Mouse (Mus musculus): ENCODE results near the gene Bbs9. TPM values are rescaled to one million over a fixed set of nuclear protein-coding genes. Genes with fewer than 3 reads are reported as not detected.

Gene Bbs9
- total RNA-seq, 2 experiments from 2014 or later, result 36.7 to 37.6 TPM

DNA sequence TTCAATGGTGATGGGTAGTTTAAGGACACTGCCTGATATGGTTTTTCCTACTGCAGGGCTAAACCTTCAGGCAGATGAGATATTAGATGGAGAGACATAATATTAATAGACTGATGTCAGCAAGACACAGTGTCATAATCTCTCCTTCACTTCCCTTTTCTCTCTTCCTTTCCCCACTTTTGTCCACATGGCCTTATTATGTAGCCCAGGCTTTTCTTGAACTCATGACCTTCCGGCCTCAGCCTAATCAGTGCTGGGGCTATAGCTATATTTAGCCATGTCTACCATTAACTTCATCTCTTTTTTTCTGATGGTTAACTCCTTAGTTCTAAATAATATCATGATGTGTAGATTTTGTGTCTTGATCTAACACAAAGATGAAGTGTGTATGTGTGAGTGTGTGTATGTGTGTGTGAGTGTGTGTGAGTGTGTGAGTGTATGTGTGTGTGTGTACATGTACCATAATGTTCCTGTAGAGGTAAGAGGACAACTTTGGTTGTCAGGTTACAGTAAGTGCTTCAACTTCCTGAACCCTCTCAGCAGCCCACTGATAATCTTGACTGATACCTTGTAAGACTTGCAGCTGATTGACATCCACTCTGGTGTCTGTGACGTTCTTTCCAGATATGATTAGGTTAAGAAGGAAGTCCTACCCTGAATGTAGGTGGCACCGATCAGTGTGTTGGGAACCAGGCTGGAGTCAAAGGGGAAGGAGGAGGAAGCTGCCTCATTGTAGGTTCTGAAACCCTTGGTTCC is 55.4 kb downstream of the Bbs9 start:
- intact Hi-C loops (cut with DNase I), result no loop called here
- no peak for DNase-seq (ENCODE audit: low spot score in 2 of 2)

DNA sequence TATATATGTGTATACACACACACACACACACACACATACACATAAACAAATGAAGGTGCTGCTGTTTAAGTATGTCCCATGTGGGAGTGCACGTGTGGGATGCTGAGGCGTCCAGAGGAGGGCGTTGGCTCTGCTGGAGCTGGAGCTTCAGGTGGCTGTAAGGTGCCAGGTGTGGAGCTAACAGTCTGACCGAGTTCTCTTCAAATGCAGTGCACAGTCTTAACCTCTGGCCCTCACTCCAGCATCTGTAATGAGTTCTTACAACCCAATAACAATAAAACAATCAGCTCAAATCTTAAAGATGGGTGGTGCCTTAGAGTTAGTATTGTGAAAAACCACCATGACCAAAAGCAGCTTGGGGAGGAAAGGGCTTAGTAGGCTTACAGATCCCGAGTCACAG is 56.6 kb downstream of the Bbs9 start:
- intact Hi-C loops (cut with DNase I), result no loop called here
- no peak for DNase-seq (ENCODE audit: low spot score in 2 of 2)

DNA sequence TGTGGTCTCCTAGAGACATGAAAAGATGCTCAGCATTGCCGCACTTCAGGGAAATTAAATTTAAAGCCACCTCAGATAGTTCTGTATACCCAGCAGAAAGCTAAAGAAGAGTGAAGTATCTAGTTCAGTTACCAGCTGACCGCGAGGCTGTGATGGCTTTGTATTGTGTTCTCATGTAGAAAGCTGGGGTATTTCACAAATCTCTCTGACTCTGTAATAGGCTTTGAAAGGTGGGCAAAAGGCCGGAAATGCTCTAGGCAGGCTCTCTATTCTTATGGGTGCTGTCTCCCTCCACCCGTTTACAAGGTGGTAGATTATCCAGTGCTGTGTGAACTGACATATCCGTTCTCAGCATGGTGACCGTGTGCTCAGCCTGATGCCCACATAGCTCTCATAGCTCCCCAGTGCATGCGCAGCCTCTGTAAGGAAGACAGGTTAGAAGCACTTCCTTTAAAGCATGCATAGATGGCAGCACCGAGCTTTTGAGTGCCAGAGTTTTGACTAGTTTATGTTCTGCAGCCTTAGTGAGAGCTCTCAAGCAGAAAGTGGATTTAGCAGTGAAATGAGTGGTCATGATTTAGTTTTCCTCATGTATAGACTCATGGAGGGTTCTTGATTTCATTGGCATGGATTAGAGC is 57.4 kb downstream of the Bbs9 start:
- intact Hi-C loops (cut with DNase I), result no loop called here
- DNase-seq (ENCODE audit: low spot score in 2 of 2), result peak; percentile 46 to 49

DNA sequence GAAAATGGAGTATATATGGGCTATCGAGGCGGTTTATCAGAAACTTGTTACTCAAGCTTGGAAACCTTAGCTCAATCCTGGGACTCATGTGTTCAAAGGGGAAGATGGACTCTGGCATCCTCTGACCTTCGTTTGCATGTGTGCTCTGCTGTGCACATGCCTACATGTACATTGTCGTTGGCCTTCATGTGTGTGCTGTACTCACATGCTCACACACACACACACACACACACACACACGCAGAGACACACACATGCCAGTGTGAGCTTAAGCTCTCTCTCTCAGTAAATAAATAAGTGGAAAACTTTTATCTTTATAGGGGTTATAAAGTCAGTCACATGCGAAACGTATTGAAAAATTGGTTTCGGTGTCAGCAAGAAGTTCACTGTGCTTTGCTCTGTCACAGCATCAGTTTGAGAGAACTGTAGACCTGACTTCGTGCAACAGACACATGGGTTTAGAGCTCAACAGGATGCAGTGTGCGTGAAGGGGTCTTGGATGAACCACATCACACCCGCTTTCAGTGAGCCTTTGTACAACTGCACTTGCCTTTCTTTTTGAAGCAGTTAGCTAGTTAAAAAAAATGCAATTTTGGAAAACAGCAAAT is 62.4 kb downstream of the Bbs9 start:
- intact Hi-C loops (cut with DNase I), result no loop called here
- DNase-seq (ENCODE audit: low spot score in 2 of 2), result no peak

DNA sequence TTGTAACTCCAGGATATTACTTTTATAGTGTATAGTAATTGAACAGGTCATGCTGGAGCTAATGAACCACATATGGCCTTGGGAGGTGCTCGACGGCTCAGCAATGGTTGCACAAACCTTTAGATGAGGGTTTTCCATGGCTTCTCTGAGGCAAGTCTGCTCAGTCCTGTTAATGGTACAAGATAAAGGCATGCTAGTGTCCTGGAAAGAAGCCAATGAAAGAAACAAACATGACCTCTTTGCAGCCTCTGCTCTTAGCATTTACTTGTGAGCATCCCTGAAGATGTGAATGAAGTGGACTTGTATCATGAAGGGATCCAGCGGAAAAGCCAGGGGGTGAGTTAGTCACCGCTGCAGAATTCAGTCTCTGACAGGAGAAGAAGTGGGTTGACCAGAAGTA is 64.0 kb downstream of the Bbs9 start:
- no peak for DNase-seq (ENCODE audit: low spot score in 2 of 2)
- intact Hi-C loops (cut with DNase I), result no loop called here

DNA sequence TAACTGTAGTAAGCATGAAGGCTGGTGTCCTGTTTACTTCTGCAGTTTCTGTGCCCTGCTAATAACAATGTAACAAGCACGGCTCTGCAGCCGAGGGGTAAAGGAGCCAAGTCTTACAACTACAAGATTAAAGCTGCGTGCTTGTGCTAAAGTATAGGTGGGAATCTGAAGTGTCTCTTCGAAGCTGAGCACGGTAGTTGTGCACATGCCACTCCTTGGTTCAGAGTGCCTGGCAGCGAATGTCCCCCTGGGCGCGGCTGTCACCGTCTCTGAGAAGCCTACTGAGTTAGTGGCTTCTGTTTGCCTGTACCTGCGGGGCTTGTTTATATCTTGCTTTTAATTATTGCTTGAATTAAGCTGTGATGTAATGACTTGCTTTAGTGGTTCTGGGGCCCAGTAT is 65.6 kb downstream of the Bbs9 start:
- no peak for DNase-seq (ENCODE audit: low spot score in 2 of 2)
- intact Hi-C loops (cut with DNase I), result no loop called here

DNA sequence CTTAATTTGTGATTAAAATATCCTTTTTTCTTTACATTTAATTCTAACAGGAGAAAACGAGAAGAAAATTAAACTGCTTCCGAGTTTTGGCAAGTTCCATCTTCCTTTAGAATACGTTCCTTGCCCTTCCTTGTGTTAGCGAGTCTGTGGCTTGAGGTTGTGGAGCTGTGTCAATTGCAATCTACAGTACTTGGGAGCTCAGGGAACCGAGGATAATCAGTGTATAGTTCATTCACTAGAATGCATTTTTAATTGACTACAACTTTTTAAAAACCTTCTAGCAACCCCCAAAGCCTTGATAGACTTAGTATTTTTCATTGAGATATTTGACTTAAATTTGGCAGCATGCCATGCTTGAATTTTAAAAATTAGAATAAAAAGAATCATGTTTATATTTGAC is 68.0 kb downstream of the Bbs9 start:
- intact Hi-C loops (cut with DNase I), result no loop called here
- no peak for DNase-seq (ENCODE audit: low spot score in 2 of 2)

DNA sequence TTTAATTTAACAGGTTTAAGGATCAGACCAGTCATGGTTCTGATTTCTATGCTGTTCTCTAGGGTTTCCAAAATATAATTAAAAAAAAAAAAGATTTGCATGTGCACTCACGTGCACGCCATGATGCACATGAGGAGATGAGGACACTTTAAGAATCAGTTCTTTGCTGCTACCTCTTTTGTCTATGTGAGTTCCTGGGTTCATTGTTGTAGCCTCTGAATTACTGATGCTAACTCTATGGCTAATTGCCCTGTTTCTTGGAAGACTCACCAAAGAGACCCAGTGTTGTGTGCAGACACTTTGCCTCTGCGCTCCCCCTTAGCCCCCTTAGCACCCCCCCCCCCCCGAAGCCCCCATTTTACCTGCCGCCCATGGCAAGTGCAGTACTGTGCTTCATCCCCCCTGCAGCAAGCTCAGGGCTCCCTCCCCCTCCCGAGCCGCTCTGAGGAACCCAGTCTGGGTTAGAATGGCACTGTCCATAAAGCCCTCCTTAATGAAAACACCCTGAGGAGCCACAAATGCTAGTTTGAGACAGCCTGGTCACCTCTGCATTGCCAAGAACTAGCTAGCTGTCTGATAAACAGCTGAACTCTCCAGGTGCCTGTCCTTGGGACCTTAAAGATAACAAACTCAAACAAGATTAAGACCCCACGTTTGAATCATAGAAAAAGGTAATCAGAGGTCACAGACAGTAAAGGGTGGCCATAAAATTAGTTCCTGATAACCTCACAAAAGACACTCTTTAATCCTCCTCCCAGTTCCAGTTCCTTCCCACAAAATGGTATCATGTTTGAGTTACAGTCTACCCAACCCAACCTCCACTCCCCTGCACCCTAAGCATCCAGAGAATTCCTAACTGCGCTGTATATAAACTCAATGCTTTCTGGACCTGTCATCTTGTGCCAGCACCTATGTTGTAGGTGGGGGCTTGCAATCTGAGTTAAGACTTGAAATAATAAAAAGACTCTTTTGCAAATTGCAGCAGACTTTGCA is 69.1 kb downstream of the Bbs9 start:
- intact Hi-C loops (cut with DNase I), result no loop called here
- DNase-seq (ENCODE audit: low spot score in 2 of 2), result no peak

DNA sequence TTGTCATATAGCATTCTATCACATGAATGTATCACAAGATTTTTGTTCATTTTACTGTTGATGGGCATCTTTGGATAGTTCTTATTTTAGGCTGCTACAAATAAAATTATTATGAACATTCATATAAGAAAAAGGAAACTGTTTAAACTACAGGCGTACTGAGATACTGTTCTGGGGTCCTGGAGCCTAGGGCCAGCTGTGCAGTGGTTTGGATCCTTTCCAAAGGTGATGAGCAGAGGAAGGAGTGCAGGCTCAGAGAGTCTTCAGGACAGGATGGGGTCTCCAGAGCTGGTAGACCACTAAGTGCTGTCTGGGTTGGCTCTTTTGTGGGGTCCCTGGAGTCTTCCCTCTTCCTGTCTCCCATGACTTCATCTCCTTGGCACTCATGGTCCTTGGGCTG is 75.8 kb downstream of the Bbs9 start:
- no peak for DNase-seq (ENCODE audit: low spot score in 2 of 2)
- intact Hi-C loops (cut with DNase I), result loop anchor here (10.0 kb wide), 1 partner anchor 154 kb away; no protein-coding TSS in a partner anchor

DNA sequence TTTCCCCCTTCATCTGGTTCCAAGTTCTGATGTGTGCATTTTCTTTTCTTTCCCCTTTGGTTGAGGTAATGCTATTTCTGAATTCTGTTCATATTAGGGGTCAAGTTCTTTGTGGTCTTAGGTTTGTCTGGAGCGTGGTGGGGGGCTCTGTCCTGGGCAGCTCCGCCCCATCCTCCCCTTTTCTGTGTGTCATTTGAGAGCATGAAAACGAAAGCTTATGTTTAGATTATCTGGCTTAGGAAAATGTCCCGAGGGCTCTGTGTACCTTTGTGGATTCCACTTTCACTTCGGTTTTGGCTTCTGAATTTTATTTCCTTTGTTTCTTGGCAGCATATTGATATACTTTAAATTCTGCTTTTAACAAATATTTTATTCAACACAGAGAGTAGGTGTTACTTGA is 80.6 kb downstream of the Bbs9 start:
- intact Hi-C loops (cut with DNase I), result loop anchor here (10.0 kb wide), 1 partner anchor 149 kb away; no protein-coding TSS in a partner anchor

DNA sequence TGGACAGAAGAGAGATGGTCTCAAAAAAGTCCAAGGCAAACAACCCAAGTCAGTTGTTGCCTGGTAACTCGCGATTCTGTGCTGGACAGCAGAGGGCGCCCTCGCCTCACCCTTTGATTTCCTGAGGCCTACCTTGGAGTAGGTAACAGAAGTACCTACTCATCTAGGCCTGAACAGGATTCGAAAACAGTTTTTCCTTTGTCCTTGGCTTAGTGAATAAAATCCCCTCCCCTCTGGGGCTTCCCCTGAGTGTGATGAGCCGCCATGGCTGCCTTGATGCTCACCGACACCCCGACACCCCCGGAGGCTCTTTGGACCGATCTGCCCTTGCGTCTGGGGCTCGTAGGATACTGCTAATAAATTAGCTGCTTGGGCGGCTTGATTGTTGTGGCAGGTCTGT is 82.0 kb downstream of the Bbs9 start:
- peak; percentile 53 to 66 for DNase-seq (ENCODE audit: low spot score in 2 of 2)
- intact Hi-C loops (cut with DNase I), result loop anchor here (10.0 kb wide), 1 partner anchor 147 kb away; no protein-coding TSS in a partner anchor

More for the DNA sequence above, 80.6 kb downstream of the Bbs9 start:
- no peak for DNase-seq (ENCODE audit: low spot score in 2 of 2)

DNA sequence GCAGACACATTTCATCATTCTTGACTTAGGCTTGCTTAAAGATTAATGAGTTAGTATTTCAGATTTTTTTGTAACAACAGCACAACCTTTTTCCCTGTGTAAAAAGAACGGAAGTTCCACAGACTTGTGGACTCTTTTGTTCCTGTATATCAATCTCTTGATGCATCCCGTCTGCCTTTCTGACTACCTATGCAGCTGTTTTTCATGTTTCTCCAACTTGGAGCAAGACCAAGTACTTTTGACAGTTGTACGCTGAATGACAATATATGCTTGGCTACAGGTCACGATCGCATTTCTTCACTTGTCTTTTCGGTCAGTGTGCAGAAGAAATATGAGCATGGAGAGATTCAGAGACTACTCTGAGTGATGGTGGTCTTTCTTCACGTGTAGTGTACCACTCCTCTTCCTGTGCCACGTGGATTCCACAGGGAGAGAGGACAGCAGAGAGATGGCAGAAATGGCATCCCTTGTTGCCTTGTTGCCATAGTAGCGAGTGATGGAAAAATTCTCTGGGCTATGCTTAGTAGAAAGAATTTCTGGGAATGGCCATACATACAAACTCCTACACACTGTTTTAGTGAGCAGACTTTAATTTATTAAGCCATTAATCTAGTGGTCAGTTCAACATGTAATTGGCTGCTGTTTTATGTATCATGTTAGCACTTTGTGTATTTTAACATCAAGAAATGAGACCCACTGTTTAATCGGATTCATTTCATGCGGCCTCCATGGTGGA is 88.3 kb downstream of the Bbs9 start:
- DNase-seq (ENCODE audit: low spot score in 2 of 2), result no peak
- intact Hi-C loops (cut with DNase I), result no loop called here

DNA sequence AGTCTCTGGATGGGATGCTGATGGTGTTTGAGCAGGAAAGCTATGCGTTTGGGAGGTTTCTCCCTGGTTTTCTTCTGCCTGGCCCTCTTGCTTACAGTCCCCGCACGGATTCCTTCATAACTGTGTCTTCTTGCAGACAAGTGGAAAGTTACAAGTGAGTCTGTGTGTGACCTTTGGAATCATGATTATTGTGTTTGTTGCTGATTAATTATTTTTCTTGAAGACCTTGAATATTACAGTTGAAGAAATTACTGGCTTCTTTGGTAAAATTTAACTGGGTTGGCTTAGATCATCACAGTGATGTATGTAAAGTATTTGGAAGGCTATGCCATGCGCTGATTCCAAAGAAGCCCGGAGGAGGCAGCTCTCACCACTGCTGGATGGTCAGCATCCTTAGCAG is 92.2 kb downstream of the Bbs9 start:
- no peak for DNase-seq (ENCODE audit: low spot score in 2 of 2)
- intact Hi-C loops (cut with DNase I), result no loop called here

DNA sequence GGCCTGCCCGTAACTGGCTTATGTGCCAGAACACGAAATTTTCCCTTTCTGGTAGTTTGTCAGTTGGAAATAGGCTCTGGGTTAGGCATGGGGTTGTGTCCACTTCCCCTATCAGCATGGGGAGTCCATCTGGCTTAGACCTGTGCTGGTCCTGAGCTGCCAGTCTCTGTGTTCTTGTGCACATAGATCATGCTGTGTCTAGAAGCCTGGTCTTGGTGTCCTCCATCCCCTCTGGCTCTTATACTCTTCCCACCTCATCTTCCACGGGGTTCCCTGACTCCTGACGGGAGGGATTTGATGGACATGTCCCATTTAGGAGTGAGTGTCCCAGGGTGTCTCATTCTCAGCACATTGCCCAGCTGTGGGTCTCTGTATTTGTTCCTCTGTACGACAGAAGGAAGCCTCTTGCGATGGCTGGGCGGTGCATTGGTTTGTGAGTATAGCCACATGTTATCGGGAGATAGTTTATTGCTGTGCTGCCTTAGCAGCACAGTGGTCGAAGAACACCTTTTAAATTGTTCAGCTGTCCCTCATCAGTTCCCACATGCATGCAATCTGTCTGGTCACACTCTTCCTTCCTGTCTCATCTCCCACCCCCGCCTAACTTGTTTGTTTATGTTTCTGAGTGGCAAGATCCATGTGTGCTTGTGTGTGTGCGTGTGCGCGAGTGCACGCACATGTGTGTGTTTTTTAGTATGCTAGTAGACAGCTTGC is 101.1 kb downstream of the Bbs9 start:
- DNase-seq (ENCODE audit: low spot score in 2 of 2), result no peak

DNA sequence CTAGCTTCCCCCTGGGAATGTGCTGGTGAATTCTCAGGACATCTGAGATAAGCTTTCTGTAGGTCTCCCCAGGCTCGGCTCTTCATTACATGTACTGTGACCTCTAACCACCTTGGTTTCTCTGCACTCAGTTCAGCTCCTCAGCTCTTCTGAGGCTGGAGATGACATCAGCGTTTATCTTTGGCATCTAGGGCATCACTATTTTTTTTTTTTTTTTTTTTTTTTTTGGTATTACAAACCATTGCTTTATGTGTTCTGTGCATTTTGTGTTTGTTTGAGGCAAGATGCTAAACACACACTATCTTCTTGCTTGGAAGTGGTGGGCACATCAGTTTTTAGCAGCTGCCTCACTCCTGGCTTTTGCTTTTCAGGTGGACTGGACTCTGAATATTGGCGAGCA is 102.8 kb downstream of the Bbs9 start:
- intact Hi-C loops (cut with DNase I), result no loop called here
- DNase-seq (ENCODE audit: low spot score in 2 of 2), result no peak

More for the DNA sequence above, 101.1 kb downstream of the Bbs9 start:
- intact Hi-C loops (cut with DNase I), result no loop called here

DNA sequence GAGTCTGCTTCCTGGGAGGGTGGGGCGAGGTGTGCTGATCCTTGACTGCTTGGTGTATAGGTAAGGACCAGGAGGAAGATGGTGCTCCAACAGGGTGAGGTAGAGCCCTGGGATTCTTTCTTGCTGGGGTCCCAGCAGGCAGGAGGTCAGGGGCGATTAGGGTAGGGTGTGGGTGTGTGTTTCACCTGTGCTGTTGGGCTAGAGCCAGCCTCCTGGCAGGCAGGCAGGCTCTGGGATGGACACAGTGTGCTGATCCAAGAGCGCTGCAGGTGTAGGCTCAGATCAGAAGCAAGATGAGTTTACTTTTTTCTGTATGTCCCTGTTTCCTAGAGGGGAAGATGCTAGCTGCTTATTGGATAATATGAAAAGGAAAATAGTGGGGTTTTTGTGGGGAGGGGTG is 108.7 kb downstream of the Bbs9 start:
- DNase-seq (ENCODE audit: low spot score in 2 of 2), result no peak
- intact Hi-C loops (cut with DNase I), result no loop called here

DNA sequence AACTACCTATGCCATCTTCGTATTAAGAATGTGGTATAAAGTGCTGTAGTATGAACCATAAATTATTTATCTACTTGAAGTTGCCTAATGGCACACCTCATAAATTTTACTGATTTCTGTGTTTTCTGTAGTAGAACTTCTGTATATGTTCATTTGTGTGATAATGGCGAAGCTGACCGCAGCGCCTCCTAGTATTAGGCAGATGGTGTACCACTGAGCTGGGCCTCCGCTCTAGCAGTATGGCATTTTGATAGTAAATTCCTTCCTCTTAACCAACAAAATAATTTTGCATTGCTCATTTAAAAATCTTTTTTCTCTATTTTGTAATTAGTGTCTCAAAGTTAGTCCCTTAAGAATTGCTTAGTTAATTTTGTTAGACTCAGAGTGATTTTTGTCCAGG is 117.5 kb downstream of the Bbs9 start:
- intact Hi-C loops (cut with DNase I), result no loop called here
- DNase-seq (ENCODE audit: low spot score in 2 of 2), result no peak

DNA sequence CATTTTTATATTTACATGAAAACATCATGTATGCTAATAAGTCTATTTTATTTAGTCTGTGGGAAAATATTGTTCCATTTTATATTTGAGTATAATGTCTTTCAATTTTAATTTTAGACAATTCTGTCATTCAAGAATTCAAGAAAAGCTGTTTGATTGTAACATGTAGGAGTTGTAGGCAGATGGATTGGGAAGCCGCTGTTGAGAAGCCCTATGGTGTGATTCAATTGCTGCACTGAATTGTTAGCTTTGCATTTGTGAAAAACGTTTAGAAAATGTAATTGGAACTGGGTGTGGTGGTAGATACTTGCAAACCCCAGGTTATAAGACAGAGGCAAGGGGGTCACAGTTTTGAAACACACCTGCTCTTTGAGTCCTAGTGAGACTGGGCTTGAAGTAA is 121.1 kb downstream of the Bbs9 start:
- intact Hi-C loops (cut with DNase I), result no loop called here
- no peak for DNase-seq (ENCODE audit: low spot score in 2 of 2)
